Mouse (Mus musculus): ENCODE measurements at regions not wholly inside any gene's neighbourhood (a gene's known extent, or its start where the extent isn't known, plus 50 kb on each side); places are given as distances from the start of the nearest gene placed in this dataset.

DNA sequence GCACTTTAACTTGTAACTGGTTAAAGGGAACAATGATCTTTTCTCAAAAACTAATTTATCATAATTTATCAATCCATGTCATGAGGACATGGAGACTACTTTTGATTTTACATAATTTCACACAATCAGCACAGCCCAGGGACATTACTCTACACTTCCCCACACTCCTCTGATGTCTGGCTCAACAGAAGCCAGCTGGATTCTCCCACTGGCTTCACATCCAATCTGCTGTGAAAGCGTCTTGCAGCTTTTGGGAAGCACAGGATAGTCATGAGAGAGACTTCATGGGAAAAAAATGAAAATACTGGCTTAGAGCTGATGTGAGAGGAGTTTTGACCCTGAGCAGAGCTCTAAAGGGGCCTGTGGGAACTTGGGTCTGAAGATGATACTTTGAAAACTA is 61.7 kb upstream of the Hrasls start:
- H3K4me3 ChIP-seq (replicated peaks): no peak overlapping the region
- ATAC-seq: no peak

GRCm38 (mm10) chr16:29119217-29119616 is 90.3 kb upstream of the Hrasls start:
- no peaks in the 10 kb centered on the region for H3K27me3 ChIP-seq (replicated peaks)
- no peaks in the 10 kb centered on the region for H3K9me3 ChIP-seq
- no peak overlapping the region for H3K27ac ChIP-seq
- WGBS: 81% methylated on average over 4 of the region's 4 CpGs
- H3K4me2 ChIP-seq (replicated peaks): no peak overlapping the region
- H3K9ac ChIP-seq: no peak overlapping the region
- no peaks in the 10 kb centered on the region for H3K36me3 ChIP-seq
- no peaks in the 10 kb centered on the region for H3K4me1 ChIP-seq (replicated peaks)
- no peak for ATAC-seq
- no peak overlapping the region for H3K4me3 ChIP-seq (replicated peaks)

More for the DNA sequence above, 61.7 kb upstream of the Hrasls start:
- H3K4me2 ChIP-seq (replicated peaks): no peak overlapping the region
- H3K36me3 ChIP-seq: no peaks in the 10 kb centered on the region
- no peak overlapping the region for H3K9ac ChIP-seq
- 61% methylated on average over 1 of the region's 1 CpGs for WGBS
- no peak overlapping the region for H3K27ac ChIP-seq
- H3K27me3 ChIP-seq (replicated peaks): no peaks in the 10 kb centered on the region
- H3K4me1 ChIP-seq (replicated peaks): no peaks in the 10 kb centered on the region
- no peaks in the 10 kb centered on the region for H3K9me3 ChIP-seq

DNA sequence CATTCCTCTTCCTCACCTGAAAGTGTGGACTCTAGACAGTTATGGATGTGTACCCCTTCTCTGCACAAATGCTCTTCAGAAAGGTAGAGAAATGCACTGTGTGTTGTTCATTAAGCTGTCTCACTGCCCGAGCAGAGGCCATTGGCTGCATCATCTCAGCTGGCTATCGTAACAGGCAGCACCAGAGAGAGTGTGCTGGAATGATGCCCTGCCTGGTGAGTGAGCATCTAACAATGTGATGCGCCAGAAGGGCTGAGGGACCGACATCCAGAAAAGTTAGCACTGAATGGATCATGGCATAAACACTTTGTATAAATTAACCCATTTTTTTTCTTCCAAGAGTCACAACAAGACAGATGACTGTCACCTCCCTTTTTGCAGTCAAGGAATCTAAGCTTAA is 112.7 kb upstream of the Hrasls start:
- WGBS: 80% methylated on average over 4 of the region's 4 CpGs
- H3K27ac ChIP-seq: no peak overlapping the region

GRCm38 (mm10) chr16:29065961-29066360 is 136.5 kb upstream of the Mb21d2 start:
- no peak for ATAC-seq
- H3K4me1 ChIP-seq (replicated peaks): no peaks in the 10 kb centered on the region
- no peak overlapping the region for H3K4me3 ChIP-seq (replicated peaks)
- no peaks in the 10 kb centered on the region for H3K36me3 ChIP-seq
- H3K4me2 ChIP-seq (replicated peaks): no peak overlapping the region
- H3K27me3 ChIP-seq (replicated peaks): no peaks in the 10 kb centered on the region
- H3K27ac ChIP-seq: no peak overlapping the region
- H3K9me3 ChIP-seq: no peaks in the 10 kb centered on the region
- WGBS: 74% methylated on average over 3 of the region's 3 CpGs
- H3K9ac ChIP-seq: no peak overlapping the region

More for the DNA sequence above, 112.7 kb upstream of the Hrasls start:
- Histone ChIP-seq H3K4me1 (replicated peaks) (no peaks in the 10 kb centered on the region), H3K4me3 (replicated peaks) (no peak overlapping the region), H3K9me3 (no peaks in the 10 kb centered on the region), H3K4me2 (replicated peaks) (no peak overlapping the region), H3K27me3 (replicated peaks) (no peaks in the 10 kb centered on the region), H3K9ac (no peak overlapping the region), H3K36me3 (no peaks in the 10 kb centered on the region)
- ATAC-seq: no peak

DNA sequence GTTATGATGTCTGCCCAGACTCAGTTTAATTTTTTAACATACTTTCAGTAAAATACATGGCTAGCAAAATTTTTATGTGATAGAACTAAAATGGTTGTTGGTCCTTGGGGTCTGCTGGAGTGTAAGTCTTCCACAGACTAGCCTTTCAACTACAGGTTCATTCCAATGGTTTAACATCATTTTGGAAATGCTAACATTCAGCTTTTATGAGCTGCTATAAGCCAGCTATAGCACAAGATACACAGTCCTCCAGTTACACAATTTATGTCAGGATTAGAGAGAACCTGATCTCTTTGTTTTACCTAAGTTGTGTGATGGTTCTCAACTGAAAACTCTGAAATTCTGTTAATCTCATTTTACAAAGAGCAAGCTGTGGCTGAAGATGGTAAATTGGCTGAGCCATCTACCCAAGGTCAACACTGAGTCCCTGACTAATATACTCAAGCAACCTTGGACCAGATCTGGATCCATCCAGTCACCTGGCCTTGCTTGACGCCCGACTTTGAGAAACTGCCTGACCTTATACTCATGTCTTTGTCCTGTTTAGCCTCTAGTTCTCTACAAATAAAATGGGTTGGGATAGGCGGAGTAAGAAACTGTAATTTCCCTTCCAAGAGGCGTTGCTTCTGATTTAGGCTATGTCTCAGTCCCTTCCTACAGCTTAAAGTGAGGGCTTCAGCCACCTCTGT is 135.8 kb upstream of the Mb21d2 start:
- Histone ChIP-seq H3K27ac (no peak overlapping the region), H3K9ac (no peak overlapping the region), H3K4me1 (replicated peaks) (no peaks in the 10 kb centered on the region), H3K4me3 (replicated peaks) (no peak overlapping the region), H3K4me2 (replicated peaks) (no peak overlapping the region), H3K9me3 (no peaks in the 10 kb centered on the region), H3K27me3 (replicated peaks) (no peaks in the 10 kb centered on the region), H3K36me3 (no peaks in the 10 kb centered on the region)
- WGBS: 90% methylated on average over 4 of the region's 4 CpGs
- no peak for ATAC-seq

DNA sequence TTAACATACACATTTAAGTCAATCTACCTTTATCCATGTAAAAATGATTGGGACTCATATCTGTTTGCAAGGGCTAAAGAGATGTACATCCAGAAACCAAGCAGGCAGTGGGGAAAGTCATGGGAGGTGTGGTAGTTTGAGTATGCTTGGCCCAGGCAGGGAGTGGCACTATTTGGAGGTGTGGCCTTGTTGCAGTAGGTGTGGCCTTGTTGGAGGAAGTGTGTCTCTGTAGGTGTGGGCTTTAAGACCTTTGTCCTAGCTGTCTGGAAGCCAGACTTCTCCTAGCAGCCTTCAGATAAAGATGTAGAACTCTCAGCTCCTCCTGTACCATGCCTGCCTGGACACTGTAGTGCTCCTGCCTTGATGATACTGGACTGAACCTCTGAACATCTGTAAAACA is 133.9 kb upstream of the Mb21d2 start:
- H3K4me3 ChIP-seq (replicated peaks): no peak overlapping the region
- H3K4me1 ChIP-seq (replicated peaks): no peaks in the 10 kb centered on the region
- H3K9me3 ChIP-seq: no peaks in the 10 kb centered on the region
- no peak overlapping the region for H3K27ac ChIP-seq
- ATAC-seq: peak; percentile 86
- H3K27me3 ChIP-seq (replicated peaks): no peaks in the 10 kb centered on the region
- no peak overlapping the region for H3K4me2 ChIP-seq (replicated peaks)
- H3K36me3 ChIP-seq: no peaks in the 10 kb centered on the region
- H3K9ac ChIP-seq: no peak overlapping the region

DNA sequence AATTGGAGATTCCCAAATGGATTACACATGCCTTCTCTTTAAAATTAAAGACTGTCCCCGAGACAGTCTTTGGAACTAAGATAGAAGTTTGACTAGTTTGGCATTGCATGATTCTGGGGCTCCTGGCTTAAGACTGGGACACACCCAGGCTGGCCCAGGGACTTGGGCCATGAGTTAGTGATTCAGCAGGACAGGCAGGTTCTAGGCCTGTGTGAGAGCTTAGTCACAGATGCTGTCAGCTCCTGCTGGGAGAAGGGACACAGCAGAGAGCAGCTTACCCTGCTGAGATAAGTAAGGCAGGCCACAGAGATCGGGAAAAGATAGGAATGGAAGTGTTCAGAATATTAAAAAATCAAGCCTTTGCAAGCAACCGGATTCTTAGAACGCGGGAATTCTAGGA is 127.6 kb upstream of the Mb21d2 start:
- H3K36me3 ChIP-seq: no peaks in the 10 kb centered on the region
- no peak overlapping the region for H3K9ac ChIP-seq
- H3K4me3 ChIP-seq (replicated peaks): no peak overlapping the region
- no peaks in the 10 kb centered on the region for H3K27me3 ChIP-seq (replicated peaks)
- no peak overlapping the region for H3K4me2 ChIP-seq (replicated peaks)
- H3K4me1 ChIP-seq (replicated peaks): no peaks in the 10 kb centered on the region
- WGBS: 81% methylated on average over 5 of the region's 5 CpGs
- no peak for ATAC-seq
- no peaks in the 10 kb centered on the region for H3K9me3 ChIP-seq
- H3K27ac ChIP-seq: no peak overlapping the region

DNA sequence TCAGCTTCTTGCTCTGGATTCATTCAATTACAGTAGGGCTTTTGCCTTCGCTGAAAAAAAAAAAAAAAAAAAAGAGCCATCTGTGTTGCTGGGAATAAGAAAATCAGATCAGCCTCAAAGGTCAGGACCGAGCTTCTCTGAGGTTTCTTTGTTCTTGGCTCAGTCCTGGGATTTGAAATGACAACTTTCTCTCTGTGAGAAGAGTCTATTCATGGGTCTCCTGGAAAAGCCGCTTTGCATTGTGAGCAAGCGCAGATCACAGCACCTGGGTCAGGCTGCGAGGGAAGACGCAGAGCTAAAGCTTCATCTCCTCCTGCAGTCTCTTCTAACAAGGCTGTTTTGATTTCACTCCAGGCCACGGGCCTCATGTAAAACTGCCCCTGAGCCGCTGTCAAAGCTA is 125.0 kb upstream of the Mb21d2 start:
- 54% methylated on average over 8 of the region's 8 CpGs for WGBS

DNA sequence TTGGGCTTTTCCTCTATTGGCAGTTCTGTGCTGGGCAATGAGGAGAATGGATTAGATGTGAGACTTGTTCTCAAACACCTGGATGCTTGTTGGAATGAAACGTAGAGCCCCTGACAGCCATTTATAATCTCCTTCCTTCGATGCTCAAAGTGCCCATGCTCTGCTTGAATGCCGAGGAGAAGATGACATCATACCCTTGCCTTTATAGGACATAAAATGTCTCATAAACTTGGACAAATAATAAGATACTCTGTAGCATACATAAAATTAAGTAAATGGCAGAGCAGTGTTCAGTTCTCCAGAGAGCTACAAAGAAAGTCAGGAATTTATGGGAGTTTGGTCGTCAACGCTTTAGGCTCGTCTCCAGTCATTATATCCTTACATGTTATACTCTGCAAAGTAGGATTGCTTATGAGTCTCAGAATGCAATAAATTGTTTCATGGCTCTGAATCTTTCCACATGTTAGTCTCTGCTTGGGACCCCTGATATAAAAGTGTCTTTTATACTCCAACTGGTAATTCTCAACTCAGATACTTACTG is 117.0 kb upstream of the Mb21d2 start:
- WGBS: 73% methylated on average over 6 of the region's 6 CpGs
- H3K27me3 ChIP-seq (replicated peaks): no peaks in the 10 kb centered on the region
- no peak overlapping the region for H3K9ac ChIP-seq
- no peak overlapping the region for H3K4me2 ChIP-seq (replicated peaks)
- no peaks in the 10 kb centered on the region for H3K9me3 ChIP-seq
- ATAC-seq: no peak
- H3K4me1 ChIP-seq (replicated peaks): no peaks in the 10 kb centered on the region
- no peak overlapping the region for H3K27ac ChIP-seq
- H3K36me3 ChIP-seq: no peaks in the 10 kb centered on the region
- no peak overlapping the region for H3K4me3 ChIP-seq (replicated peaks)

More for the DNA sequence above, 125.0 kb upstream of the Mb21d2 start:
- 0 out of 2 replicates have a peak, but pooled peaks have one; percentile 20 for ATAC-seq
- Histone ChIP-seq H3K4me3 (replicated peaks) (no peak overlapping the region), H3K9ac (no peak overlapping the region), H3K9me3 (no peaks in the 10 kb centered on the region), H3K4me1 (replicated peaks) (no peaks in the 10 kb centered on the region), H3K4me2 (replicated peaks) (no peak overlapping the region), H3K36me3 (no peaks in the 10 kb centered on the region), H3K27ac (no peak overlapping the region), H3K27me3 (replicated peaks) (no peaks in the 10 kb centered on the region)

DNA sequence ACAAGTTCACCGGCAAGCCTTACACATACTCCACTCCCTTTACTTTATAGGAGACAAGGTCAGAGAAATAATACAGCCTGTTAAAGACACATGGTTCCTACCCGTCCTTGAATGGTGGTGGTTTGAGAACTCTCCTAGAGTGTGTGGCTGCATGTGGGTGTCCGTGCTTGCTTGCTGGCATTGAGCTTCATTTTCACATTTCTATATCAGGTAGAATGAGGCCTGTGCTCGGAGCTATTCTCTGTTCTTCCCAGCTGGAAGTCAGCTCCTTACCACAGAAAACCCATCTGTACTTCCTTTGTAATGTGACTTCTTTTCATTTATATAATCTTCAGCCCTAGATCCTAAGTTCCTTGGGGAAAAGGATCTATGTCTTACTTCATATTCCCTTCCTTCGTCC is 106.0 kb upstream of the Mb21d2 start:
- ATAC-seq: no peak
- H3K27ac ChIP-seq: no peak overlapping the region
- no peaks in the 10 kb centered on the region for H3K36me3 ChIP-seq
- no peak overlapping the region for H3K9ac ChIP-seq
- WGBS: 79% methylated on average over 5 of the region's 5 CpGs
- no peak overlapping the region for H3K4me2 ChIP-seq (replicated peaks)
- no peak overlapping the region for H3K4me3 ChIP-seq (replicated peaks)
- H3K27me3 ChIP-seq (replicated peaks): no peaks in the 10 kb centered on the region
- no peaks in the 10 kb centered on the region for H3K4me1 ChIP-seq (replicated peaks)
- no peaks in the 10 kb centered on the region for H3K9me3 ChIP-seq

DNA sequence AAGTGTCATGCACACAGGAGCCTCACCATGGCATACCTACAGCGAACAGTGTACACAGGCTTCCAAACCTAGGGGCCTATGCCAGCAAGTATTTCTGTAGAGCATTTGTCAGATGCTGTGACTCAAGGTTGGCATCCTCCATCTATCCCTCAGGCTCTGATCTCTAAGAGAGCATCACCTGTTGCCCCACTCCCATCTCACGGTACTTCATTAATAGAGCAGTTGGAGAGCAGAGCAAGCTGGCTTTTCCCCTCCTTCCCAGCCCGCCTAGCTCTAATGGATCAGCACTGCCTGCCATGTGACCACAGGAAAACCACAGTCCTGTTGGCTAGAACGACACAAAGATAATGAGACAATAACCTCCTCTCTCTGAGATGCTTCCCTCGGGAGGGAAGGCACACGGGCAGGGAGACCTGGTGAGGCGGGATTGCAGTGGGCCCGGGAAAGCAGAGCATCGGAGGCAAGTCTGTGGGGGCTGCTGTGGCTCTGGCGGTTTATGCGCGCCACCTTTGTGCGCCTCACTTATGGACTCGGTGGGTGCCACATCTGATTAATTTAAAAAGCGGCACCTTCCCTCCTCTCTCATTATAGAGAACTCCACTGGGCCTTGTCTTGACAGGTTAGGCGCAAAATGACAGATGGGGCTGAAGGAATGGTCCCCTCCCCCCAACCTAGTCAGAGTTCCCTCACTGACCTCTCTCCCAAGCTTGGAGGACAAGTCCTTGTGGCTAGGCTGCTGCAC is 104.8 kb upstream of the Mb21d2 start:
- Histone ChIP-seq H3K9ac (no peak overlapping the region), H3K27ac (no peak overlapping the region), H3K36me3 (no peaks in the 10 kb centered on the region), H3K4me3 (replicated peaks) (no peak overlapping the region), H3K9me3 (no peaks in the 10 kb centered on the region), H3K4me2 (replicated peaks) (no peak overlapping the region), H3K27me3 (replicated peaks) (no peaks in the 10 kb centered on the region), H3K4me1 (replicated peaks) (no peaks in the 10 kb centered on the region)
- no peak for ATAC-seq
- 60% methylated on average over 16 of the region's 16 CpGs for WGBS

- Histone ChIP-seq H3K36me3 (no peaks in the 10 kb centered on the region), H3K27me3 (replicated peaks) (no peaks in the 10 kb centered on the region), H3K4me2 (replicated peaks) (no peak overlapping the region), H3K9ac (no peak overlapping the region), H3K9me3 (no peaks in the 10 kb centered on the region), H3K4me3 (replicated peaks) (no peak overlapping the region), H3K4me1 (replicated peaks) (no peaks in the 10 kb centered on the region), H3K27ac (no peak overlapping the region)
- 69% methylated on average over 5 of the region's 5 CpGs for WGBS
- no peak for ATAC-seq
Observed at GRCm38 (mm10) chr16:29033357-29033756, 103.9 kb upstream of the Mb21d2 start.

DNA sequence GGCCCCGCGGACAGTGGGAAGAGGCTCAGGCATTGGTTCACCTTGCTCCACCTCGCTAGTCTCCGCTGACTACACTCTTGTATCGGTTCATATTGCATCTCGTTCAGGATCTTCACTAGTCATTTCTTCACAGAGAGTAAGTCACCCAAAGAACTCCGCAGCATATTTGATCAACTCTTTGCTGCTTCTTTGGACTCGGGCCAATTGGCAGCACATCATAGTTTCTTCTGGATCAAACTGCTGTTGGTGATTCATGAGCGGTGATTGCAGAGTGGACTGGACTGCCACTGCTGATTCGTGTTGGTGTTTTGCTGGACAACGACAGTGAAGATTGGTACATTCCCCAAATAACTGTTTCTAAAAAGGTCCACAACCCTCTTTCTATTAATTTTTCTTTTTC is 98.4 kb upstream of the Mb21d2 start:
- H3K9ac ChIP-seq: no peak overlapping the region
- H3K4me3 ChIP-seq (replicated peaks): no peak overlapping the region
- no peaks in the 10 kb centered on the region for H3K27me3 ChIP-seq (replicated peaks)
- WGBS: 85% methylated on average over 11 of the region's 11 CpGs
- H3K9me3 ChIP-seq: no peaks in the 10 kb centered on the region
- no peaks in the 10 kb centered on the region for H3K36me3 ChIP-seq
- no peaks in the 10 kb centered on the region for H3K4me1 ChIP-seq (replicated peaks)
- H3K27ac ChIP-seq: no peak overlapping the region
- ATAC-seq: no peak
- no peak overlapping the region for H3K4me2 ChIP-seq (replicated peaks)
